Mouse (Mus musculus) heart, embryonic 13.5 days (tissue): ENCODE results near the gene Ttyh2. TPM values are rescaled to one million over a fixed set of nuclear protein-coding genes. Genes with fewer than 3 reads are reported as not detected.
A peak's percentile ranks its signal among the peaks of the same experiment; 100 is the strongest.

ENCODE experiments used
- ATAC-seq: fragments of 200-750 bp; cut with Nextera tagmentation; 2 replicates; pipeline ENCODE4 v1.8.0; 2017; ENCODE audit warnings: moderate TSS enrichment; ENCODE audit not compliant: insufficient number of reproducible peaks, low FRiP score, low TSS enrichment; ENCODE audit errors: extremely low read depth
- H3K27ac ChIP-seq: fragments of 300-500 bp; sonication (generic); replicated peaks from 2 replicates; pipeline ENCODE4 v1.5.1; 2015; ENCODE audit warnings: moderate library complexity, mild to moderate bottlenecking, inconsistent platforms
- H3K27me3 ChIP-seq: fragments of 300-500 bp; sonication (generic); replicated peaks from 2 replicates; pipeline ENCODE4 v1.6.1; 2015; ENCODE audit warnings: mild to moderate bottlenecking, inconsistent platforms
- H3K36me3 ChIP-seq: fragments of 300-500 bp; sonication (generic); 2 replicates; pipeline ENCODE4 v1.6.1; 2015; ENCODE audit warnings: mild to moderate bottlenecking, inconsistent platforms
- H3K4me1 ChIP-seq: fragments of 300-500 bp; sonication (generic); 2 replicates; pipeline ENCODE4 v1.6.1; 2015; ENCODE audit warnings: inconsistent platforms
- H3K4me2 ChIP-seq: fragments of 300-500 bp; sonication (generic); 2 replicates; pipeline ENCODE4 v1.6.1; 2015; ENCODE audit warnings: inconsistent platforms, mild to moderate bottlenecking, moderate library complexity
- H3K4me3 ChIP-seq: fragments of 300-500 bp; sonication (generic); 2 replicates; pipeline ENCODE4 v1.5.1; 2015; ENCODE audit warnings: moderate library complexity, mild to moderate bottlenecking, inconsistent platforms
- H3K9ac ChIP-seq: fragments of 300-500 bp; sonication (generic); 2 replicates; pipeline ENCODE4 v1.6.1; 2015; ENCODE audit warnings: inconsistent platforms, mild to moderate bottlenecking, moderate library complexity
- H3K9me3 ChIP-seq: fragments of 300-500 bp; sonication (generic); 2 replicates; pipeline ENCODE4 v1.6.1; 2016; ENCODE audit warnings: inconsistent platforms
- WGBS: fragments of 180-500 bp; shearing (Covaris S2); methylation state at CpG from one replicate; pipeline ENCODE4 v1.1.7; 2015; ENCODE audit warnings: mixed read lengths; 5-methylcytosine and 5-hydroxymethylcytosine counted together
- polyA plus RNA-seq: library from polyadenylated mRNA; unstranded; fragments of >200 nt; fragmentation: Nextera tagmentation; extraction: Ambion mirVana; gene quantifications from 2 replicates; pipeline ENCODE4 v1.2.1, GENCODE M21; 2015

Ttyh2 gene
- 7.5 and 7.7 TPM in 2 replicates for polyA plus RNA-seq

DNA sequence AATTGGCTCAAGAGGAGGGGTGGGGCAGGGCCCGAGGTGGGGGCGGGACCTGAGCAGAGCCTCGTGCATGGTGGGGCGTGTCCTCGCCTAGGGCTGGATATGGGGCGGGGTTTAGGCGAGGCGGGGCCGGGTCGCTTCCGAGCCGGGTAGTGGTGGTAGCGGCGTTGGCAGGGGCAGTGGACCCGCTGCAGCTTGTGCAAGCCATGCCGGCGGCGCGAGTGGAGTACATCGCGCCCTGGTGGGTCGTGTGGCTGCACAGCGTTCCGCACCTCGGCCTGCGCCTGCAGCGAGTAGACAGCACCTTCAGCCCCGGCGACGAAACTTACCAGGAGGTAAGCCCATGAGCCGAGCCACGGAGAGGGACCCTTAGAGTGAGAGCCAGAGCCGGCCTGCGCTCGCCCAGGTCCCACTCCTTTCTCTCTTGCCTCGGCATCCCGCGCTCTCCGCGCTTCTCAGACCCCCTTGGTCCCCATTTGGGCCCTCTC, at the start of gene Ttyh2:
Gene Ttyh2, plus strand, starts transcription at position 91 of the 485 bp plus-strand sequence.
- Histone ChIP-seq H3K9ac (peak within 1 kb of the TSS; percentile 86), H3K36me3 (peaks cover 37% of the 10 kb centered on the region), H3K27ac (0 out of 2 replicates have a peak within 1 kb of the TSS, but pooled peaks have one; percentile 20), H3K4me1 (peaks cover 44% of the 10 kb centered on the region), H3K9me3 (no peaks in the 10 kb centered on the region), H3K27me3 (peaks cover 16% of the 10 kb centered on the region), H3K4me3 (peak within 1 kb of the TSS; percentile 69), H3K4me2 (peak within 1 kb of the TSS; percentile 98)
- under 1% methylated on average over 38 of the region's 40 CpGs for WGBS
- peak; percentile 82 for ATAC-seq

DNA sequence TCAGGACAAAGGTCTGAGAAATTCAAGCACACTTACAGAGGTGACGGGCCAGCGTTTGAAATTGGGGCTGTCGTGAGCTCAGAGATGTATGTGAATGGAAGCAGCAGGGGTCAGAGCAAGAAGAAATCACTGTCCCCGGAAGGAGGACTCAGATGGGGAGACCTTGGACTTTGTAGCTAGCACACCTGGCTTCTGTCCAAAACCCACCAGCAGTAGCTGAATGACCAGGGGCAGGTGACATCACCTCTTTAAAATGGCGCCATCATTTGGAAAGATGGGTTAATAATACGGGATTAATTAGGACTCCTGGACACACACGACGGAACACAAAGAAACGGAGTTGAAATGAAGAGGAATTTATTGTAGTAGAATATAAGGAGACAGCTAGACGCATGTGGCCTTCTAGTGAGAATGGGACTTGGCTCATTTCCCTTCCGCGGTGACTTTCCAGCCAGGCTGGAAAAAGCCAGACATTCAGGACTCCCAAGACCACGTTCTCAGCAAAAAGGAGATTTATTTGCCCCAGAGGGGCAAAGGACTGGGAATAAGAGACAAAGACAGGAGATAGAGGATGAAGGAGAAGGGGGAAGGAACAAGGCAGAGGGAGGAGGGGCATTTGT, 49.0 kb upstream of the Ttyh2 start:
- H3K27ac ChIP-seq, result no peak overlapping the region
- peaks cover 5% of the 10 kb centered on the region for H3K9me3 ChIP-seq
- 85% methylated on average over 13 of the region's 13 CpGs for WGBS
- ATAC-seq, result no peak
- peaks cover 6% of the 10 kb centered on the region; the same call in 1 of the 2 replicates for H3K4me1 ChIP-seq
- H3K4me2 ChIP-seq, result no peak overlapping the region
- H3K9ac ChIP-seq, result no peak overlapping the region
- no peaks in the 10 kb centered on the region for H3K36me3 ChIP-seq
- H3K27me3 ChIP-seq, result no peaks in the 10 kb centered on the region
- no peak overlapping the region for H3K4me3 ChIP-seq

DNA sequence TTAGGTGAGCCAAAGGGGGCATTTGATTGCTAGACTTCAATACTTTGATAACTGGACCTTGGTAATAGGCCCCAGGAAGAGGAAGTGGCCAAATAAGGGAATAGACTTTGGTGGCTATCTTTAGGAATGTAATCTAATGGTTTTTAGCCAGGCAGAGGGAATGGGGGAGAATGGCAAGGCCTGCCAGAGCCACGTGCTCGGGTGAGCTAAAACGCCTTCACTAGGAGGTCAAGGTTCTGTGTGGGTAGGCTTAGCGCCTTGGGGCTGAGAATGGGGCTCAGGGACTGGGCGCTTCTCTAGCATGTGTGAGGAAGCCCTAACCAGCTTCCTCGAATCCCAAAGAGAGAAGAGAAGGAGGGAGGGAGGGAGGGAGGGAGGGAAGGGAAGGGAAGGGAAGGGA, 48.2 kb upstream of the Ttyh2 start:
- no peaks in the 10 kb centered on the region for H3K36me3 ChIP-seq
- 62% methylated on average over 5 of the region's 6 CpGs for WGBS
- H3K4me2 ChIP-seq, result no peak overlapping the region
- no peak for ATAC-seq
- H3K4me1 ChIP-seq, result peaks cover 6% of the 10 kb centered on the region; the same call in 1 of the 2 replicates
- no peak overlapping the region for H3K4me3 ChIP-seq
- no peak overlapping the region for H3K9ac ChIP-seq
- H3K9me3 ChIP-seq, result peaks cover 5% of the 10 kb centered on the region
- H3K27ac ChIP-seq, result no peak overlapping the region
- no peaks in the 10 kb centered on the region for H3K27me3 ChIP-seq

DNA sequence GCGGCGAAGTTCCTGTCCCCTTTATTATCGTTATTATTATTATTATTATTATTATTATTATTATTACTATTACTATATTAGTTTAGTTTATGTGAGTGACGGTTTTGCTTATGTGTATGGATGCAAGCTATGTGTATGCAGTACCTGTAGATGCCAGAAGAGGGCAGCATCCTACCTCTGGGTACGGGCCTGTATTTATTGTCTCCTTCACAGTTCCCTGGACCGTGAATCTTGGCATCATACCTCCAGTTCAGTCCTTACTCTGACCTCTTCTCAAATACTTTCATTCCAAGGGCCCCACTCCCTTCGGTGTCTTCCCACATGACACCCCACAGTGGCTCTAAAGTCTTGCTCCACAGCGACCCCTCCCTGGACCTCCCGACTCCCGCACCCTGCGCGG, 47.2 kb upstream of the Ttyh2 start:
- H3K27ac ChIP-seq, result no peak overlapping the region
- H3K27me3 ChIP-seq, result no peaks in the 10 kb centered on the region
- no peak overlapping the region for H3K9ac ChIP-seq
- H3K36me3 ChIP-seq, result no peaks in the 10 kb centered on the region
- peaks cover 5% of the 10 kb centered on the region for H3K9me3 ChIP-seq
- peaks cover 6% of the 10 kb centered on the region; the same call in 1 of the 2 replicates for H3K4me1 ChIP-seq
- no peak for ATAC-seq
- H3K4me2 ChIP-seq, result no peak overlapping the region
- WGBS, result 69% methylated on average over 12 of the region's 12 CpGs
- no peak overlapping the region for H3K4me3 ChIP-seq

DNA sequence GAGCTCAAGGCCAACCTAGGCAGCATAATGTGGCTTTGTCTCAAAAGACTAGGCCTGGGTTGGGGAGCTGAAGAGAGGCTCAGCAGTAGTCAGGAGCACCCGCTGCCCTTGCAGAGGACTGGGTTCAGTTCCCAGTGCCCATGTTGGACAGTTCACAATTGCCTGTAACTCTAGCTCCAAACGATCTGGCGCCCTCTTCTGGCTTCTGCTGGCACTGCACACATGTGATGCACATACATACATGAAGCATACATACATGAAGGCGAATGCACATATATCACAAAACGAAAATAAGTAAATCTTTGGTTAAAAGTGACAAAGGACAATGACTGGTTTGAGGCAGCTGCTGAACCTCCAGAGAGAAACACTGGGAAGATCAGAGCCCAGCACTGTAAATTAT, 45.2 kb upstream of the Ttyh2 start:
- no peak overlapping the region for H3K4me3 ChIP-seq
- 82% methylated on average over 5 of the region's 5 CpGs for WGBS
- 0 out of 2 replicates have a peak, but pooled peaks cover 6% of the 10 kb centered on the region for H3K27me3 ChIP-seq
- H3K9me3 ChIP-seq, result peaks cover 5% of the 10 kb centered on the region
- H3K4me1 ChIP-seq, result peaks cover 6% of the 10 kb centered on the region; the same call in 1 of the 2 replicates
- ATAC-seq, result no peak
- no peak overlapping the region for H3K27ac ChIP-seq
- no peak overlapping the region for H3K9ac ChIP-seq
- H3K4me2 ChIP-seq, result no peak overlapping the region
- H3K36me3 ChIP-seq, result no peaks in the 10 kb centered on the region

DNA sequence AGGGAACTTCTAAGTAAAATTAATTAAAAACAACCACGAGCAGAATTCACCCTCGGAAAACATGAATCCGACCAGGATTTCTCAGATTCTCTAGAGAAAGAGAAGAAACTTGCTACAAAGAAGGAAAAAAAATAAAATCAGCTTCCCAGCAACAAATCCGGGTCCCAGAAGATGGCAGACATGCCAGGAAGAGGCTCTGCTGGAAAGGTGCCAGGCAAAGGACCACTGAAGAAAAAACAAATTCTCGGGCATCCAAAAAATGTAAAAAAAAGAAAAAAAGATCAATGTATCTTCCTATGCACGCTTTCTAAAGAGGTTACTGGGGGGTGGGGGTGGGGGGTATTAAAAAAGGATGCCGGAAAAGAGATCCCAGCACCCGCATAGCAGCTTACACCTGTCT, 43.0 kb upstream of the Ttyh2 start:
- WGBS, result 68% methylated on average over 8 of the region's 8 CpGs
- ATAC-seq, result no peak
- H3K9ac ChIP-seq, result no peak overlapping the region
- no peak overlapping the region for H3K4me2 ChIP-seq
- H3K27me3 ChIP-seq, result peaks cover 18% of the 10 kb centered on the region
- peaks cover 5% of the 10 kb centered on the region for H3K9me3 ChIP-seq
- H3K4me1 ChIP-seq, result peaks cover 15% of the 10 kb centered on the region
- no peak overlapping the region for H3K27ac ChIP-seq
- no peaks in the 10 kb centered on the region for H3K36me3 ChIP-seq
- H3K4me3 ChIP-seq, result no peak overlapping the region

DNA sequence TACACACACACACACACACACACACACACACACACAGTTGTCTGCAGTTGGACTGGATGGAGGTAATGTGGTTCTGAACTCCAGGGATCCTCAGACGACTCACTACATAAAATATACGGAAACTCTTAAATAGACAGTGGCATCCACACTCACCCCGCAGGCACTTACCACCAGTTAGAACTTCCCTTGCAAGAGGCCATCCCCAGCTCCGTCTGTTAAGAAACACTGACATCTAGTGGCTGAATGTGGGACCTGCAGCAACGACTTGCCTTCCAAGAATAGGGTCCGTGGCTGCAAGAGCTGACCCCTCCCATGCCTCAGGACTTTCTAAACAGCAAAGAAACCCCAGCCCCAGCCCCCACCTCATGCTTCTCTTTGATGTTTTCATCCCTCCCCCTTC, 38.9 kb upstream of the Ttyh2 start:
- peak overlapping the region; percentile 57 for H3K4me2 ChIP-seq
- no peak for ATAC-seq
- no peak overlapping the region for H3K4me3 ChIP-seq
- no peak overlapping the region for H3K27ac ChIP-seq
- 0 out of 2 replicates have a peak overlapping the region, but pooled peaks have one; percentile 14 for H3K9ac ChIP-seq
- no peaks in the 10 kb centered on the region for H3K36me3 ChIP-seq
- H3K4me1 ChIP-seq, result peaks cover 22% of the 10 kb centered on the region
- WGBS, result 2% methylated on average over 6 of the region's 6 CpGs
- no peaks in the 10 kb centered on the region for H3K9me3 ChIP-seq
- H3K27me3 ChIP-seq, result peaks cover 55% of the 10 kb centered on the region

DNA sequence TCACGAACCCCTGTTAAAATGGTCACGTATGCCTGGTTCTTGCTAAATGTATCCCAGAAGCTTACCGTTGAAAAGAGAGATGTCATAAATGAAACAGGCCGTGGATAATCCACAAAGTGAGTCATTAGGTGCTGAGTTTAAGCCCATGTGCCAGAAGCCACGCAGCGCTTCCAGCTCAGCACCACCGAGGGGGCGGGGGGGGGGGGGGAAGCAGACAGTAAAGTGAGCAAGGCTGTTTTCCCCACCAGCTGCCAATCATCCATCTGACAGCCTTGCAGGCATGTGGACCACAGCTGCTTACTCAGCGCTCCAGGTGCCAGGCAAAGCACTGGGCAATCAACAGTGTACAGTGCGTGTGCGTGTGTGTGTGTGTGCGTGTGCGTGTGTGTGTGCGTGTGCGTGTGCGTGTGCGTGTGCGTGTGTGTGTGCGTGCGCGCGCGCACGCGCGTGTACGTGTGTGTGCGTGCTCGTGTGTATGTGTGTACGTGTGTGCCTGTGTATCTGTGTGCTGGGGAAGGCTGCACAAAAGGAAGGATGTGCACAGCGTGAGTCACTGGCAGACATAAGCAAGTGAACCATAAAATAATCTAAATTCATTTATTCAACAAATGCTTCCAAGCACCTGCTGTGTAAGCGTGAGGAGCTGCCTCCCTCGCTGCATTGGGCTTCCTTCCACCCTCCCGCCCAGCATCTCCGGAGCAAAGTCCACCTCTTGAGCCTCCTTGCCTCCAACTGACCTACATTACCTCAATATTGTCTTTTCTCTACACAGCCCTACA, 38.3 kb upstream of the Ttyh2 start:
- no peak overlapping the region for H3K4me3 ChIP-seq
- H3K9me3 ChIP-seq, result no peaks in the 10 kb centered on the region
- peak overlapping the region; percentile 57 for H3K4me2 ChIP-seq
- H3K4me1 ChIP-seq, result peaks cover 22% of the 10 kb centered on the region
- 55% methylated on average over 34 of the region's 35 CpGs for WGBS
- H3K9ac ChIP-seq, result no peak overlapping the region
- no peaks in the 10 kb centered on the region for H3K36me3 ChIP-seq
- peaks cover 59% of the 10 kb centered on the region for H3K27me3 ChIP-seq
- H3K27ac ChIP-seq, result no peak overlapping the region
- ATAC-seq, result no peak

DNA sequence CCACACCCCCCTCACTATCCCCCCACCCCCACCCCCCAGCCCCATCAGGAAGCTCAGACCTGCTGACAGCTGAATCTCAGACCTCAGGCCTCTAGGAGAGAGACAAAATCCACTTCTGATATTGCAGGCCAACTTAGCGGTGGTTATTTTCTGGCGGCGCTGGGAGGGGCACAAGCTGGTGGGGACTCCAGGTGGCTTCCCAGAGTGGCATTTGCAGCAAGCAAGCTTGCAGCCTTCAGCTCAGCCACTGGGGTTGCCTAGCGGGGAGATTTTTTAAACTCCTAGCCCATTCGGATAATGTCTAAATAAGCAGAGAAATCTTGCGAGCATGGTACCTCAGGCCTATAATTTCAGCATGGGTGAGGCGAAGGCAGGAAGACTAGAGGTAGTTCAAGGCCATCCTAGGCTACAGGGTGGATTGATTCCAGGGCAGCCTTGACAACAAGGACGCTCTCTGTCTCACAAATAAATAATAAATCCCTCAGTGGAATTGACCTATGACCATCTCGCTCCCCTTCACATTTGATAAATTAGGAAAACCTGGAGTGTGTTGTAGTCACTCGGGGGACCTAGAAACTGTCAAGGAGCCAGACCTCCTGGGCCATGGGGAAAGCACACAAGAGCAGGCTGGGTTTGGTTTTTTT, 36.5 kb upstream of the Ttyh2 start:
- peaks cover 56% of the 10 kb centered on the region for H3K27me3 ChIP-seq

DNA sequence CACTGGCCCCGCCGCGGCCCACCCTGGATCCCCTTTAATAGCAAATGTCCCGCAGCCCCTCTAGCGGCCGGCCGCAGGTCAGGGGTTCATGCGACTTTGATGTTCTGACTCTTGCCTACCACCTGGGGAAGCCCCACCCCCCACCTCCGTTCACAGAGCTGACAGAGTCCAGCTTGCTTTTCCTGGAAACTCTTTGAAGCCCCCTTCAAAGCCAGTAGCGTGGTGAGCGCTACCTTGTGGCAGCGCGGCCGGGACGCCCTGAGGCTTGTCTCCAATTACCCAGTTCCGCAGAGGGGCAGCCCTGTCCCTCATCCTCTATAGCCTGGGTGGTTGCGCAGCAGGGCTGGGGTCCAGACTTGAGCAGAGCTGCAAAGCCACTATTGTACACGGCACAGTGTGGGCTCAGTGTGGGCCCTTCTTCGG, 35.5 kb upstream of the Ttyh2 start:
- peak overlapping the region; percentile 45 for H3K4me2 ChIP-seq
- H3K4me3 ChIP-seq, result peak overlapping the region; percentile 22; the same call in 1 of the 2 replicates

More for the DNA sequence above, 36.5 kb upstream of the Ttyh2 start:
- Histone ChIP-seq H3K4me1 (peaks cover 22% of the 10 kb centered on the region), H3K9ac (no peak overlapping the region), H3K9me3 (no peaks in the 10 kb centered on the region), H3K36me3 (no peaks in the 10 kb centered on the region), H3K4me3 (no peak overlapping the region), H3K4me2 (no peak overlapping the region), H3K27ac (no peak overlapping the region)
- ATAC-seq, result no peak
- 54% methylated on average over 10 of the region's 10 CpGs for WGBS

DNA sequence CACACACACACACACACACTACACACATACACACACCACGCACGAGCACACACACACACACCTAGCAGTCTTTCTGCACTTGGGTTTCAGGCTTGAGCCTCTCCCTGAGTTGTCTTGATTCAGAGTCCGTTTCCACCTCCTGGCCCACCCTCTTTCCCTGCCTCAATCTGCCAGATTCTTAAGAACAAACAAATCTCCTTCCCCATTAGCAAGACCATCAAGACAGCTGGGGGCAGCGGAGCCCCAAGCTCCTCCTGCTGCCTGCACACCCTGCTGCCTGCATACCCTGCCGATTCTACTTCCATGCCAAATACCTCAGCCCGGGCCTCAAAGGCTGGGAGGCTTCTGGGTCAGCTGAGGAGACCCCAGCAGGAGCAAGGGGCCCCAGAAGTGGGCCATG, 34.6 kb upstream of the Ttyh2 start:
- WGBS, result 53% methylated on average over 6 of the region's 6 CpGs
- no peaks in the 10 kb centered on the region for H3K36me3 ChIP-seq
- no peak overlapping the region for H3K9ac ChIP-seq
- H3K4me3 ChIP-seq, result no peak overlapping the region
- no peak for ATAC-seq
- peaks cover 17% of the 10 kb centered on the region for H3K4me1 ChIP-seq
- H3K9me3 ChIP-seq, result no peaks in the 10 kb centered on the region
- H3K27me3 ChIP-seq, result peaks cover 51% of the 10 kb centered on the region
- H3K27ac ChIP-seq, result no peak overlapping the region
- H3K4me2 ChIP-seq, result no peak overlapping the region

More for the DNA sequence above, 35.5 kb upstream of the Ttyh2 start:
- 9% methylated on average over 19 of the region's 19 CpGs for WGBS
- no peaks in the 10 kb centered on the region for H3K9me3 ChIP-seq
- peaks cover 56% of the 10 kb centered on the region for H3K27me3 ChIP-seq
- no peak for ATAC-seq
- no peak overlapping the region for H3K27ac ChIP-seq
- 0 out of 2 replicates have a peak overlapping the region, but pooled peaks have one; percentile 24 for H3K9ac ChIP-seq
- H3K36me3 ChIP-seq, result no peaks in the 10 kb centered on the region
- peaks cover 22% of the 10 kb centered on the region for H3K4me1 ChIP-seq
